Mouse (Mus musculus) embryonic fibroblast, embryonic 13.5 days (primary cell): ENCODE results near the gene Fam131c.

ENCODE experiments used
- CTCF ChIP-seq: IDR thresholded peaks from 2 replicates; pipeline ENCODE4 v1.5.1; 2011; ENCODE audit warnings: mild to moderate bottlenecking, control low read depth, low read length, moderate library complexity, borderline replicate concordance; ENCODE audit not compliant: insufficient read depth
- POLR2A ChIP-seq: IDR thresholded peaks from 2 replicates; pipeline ENCODE4 v1.6.1; 2011; ENCODE audit warnings: low read depth, mild to moderate bottlenecking, control low read depth, low read length, moderate library complexity

- TF ChIP-seq CTCF (no peak), POLR2A (no peak)
Observed at GRCm38 (mm10) chr4:141327075-141327474, 40.9 kb upstream of the Fam131c start.
